ENCODE assay signal across 21 mouse cellular contexts in the genomic region with DNA sequence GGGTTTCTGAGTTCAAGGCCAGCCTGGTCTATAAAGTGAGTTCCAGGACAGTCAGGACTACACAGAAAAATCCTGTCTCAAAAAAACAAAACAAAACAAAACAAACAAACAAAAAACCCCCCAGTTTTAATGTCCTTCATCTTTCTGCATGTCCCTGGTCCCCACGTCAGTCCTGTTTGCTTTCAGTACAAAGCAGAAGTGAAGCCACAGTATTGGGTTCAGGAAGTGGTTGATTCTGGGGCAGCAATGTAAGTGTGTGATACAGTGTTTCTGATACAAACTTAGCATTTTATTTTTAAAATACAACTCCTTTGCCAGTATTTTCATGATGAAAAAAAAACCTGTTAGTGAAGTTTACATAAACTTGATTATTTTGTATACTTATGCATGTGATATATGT.
DNase-seq lines count a peak whose midpoint lies in the region; ATAC-seq and TF ChIP-seq lines count a peak whose summit lies in the region.
"Had no signal": no experiment of that assay in that cellular context is flagged by ENCODE, and none has a peak within 500 bp of the region (broad histone marks: within the 10 kb centered on the region; RNA-seq: fewer than 3 reads in every experiment).

No protein-coding gene starts in this region.

- H3K27ac ChIP-seq in MEL (ENCODE audit: control insufficient read depth, low read depth, low read length), result no peak overlapping the region
- H3K27ac ChIP-seq: hindbrain, embryonic 10.5 days; midbrain, embryonic 13.5 days; neural tube, embryonic 12.5 days had no signal

- peaks cover 2 to 29% of the 10 kb centered on the region in 2 experiments for H3K36me3 ChIP-seq in MEL (ENCODE audit: control insufficient read depth in 1 of 2, insufficient read depth in 2 of 2, low read length in 2 of 2)
- H3K36me3 ChIP-seq: neural tube, embryonic 12.5 days had no signal

- ATAC-seq in hematopoietic stem cell, adult 5-6 weeks (replicated peaks in 1 of 2; ENCODE audit: insufficient read depth in 1 of 2, low FRiP score in 2 of 2, low TSS enrichment in 1 of 2, low read depth in 1 of 2, poor library complexity in 2 of 2, severe bottlenecking in 2 of 2), result peak; percentile 95 to 96
- ATAC-seq: liver, postnatal 0 days; lung, postnatal 0 days; midbrain, embryonic 13.5 days had no signal

- TF ChIP-seq EP300 in MEL (IDR thresholded peaks at IDR 0.05; ENCODE audit: low read depth in 1 of 2, low read length in 2 of 2), result peak; percentile 40 to 48; a peak in 3 of 4 replicates

- H3K27me3 ChIP-seq in MEL (ENCODE audit: control insufficient read depth in 1 of 2, insufficient read depth in 2 of 2, low read length in 2 of 2), result no peaks in the 10 kb centered on the region
- H3K27me3 ChIP-seq: midbrain, embryonic 13.5 days; neural tube, embryonic 12.5 days had no signal

- no peaks in the 10 kb centered on the region for H3K9me3 ChIP-seq in MEL (replicated peaks; ENCODE audit: insufficient read depth, low read length)
- H3K9me3 ChIP-seq: G1E; midbrain, embryonic 13.5 days had no signal

- peaks cover 6 to 10% of the 10 kb centered on the region in 2 experiments; a peak in 3 of 4 replicates for H3K4me1 ChIP-seq in MEL (ENCODE audit: control insufficient read depth in 1 of 2, insufficient read depth in 2 of 2, low read length in 2 of 2)
- H3K4me1 ChIP-seq: hindbrain, embryonic 10.5 days; midbrain, embryonic 13.5 days; neural tube, embryonic 12.5 days had no signal

- TF ChIP-seq RAD21 in MEL (IDR thresholded peaks at IDR 0.05; ENCODE audit: low read depth, low read length), result no peak

- H3K4me3 ChIP-seq in MEL (ENCODE audit: control insufficient read depth in 1 of 2, insufficient read depth in 1 of 2, low read depth in 2 of 2, low read length in 2 of 2), result no peak overlapping the region
- H3K4me3 ChIP-seq: hindbrain, embryonic 10.5 days; midbrain, embryonic 13.5 days; neural tube, embryonic 12.5 days had no signal

- H3K9ac ChIP-seq in MEL (ENCODE audit: control insufficient read depth, low read depth, low read length, poor library complexity, severe bottlenecking), result no peak overlapping the region
- H3K9ac ChIP-seq: liver, postnatal 0 days; midbrain, embryonic 13.5 days; neural tube, embryonic 12.5 days had no signal

- peaks cover 14% of the 10 kb centered on the region for H3K79me2 ChIP-seq in MEL (ENCODE audit: control insufficient read depth, insufficient read depth, low read length, poor library complexity)

- peak; percentile 24 to 42 for DNase-seq in B cell, adult 2 months
- peak; percentile 68 for DNase-seq in MEL (ENCODE audit: low read depth, low spot score)
- peak; percentile 30 for DNase-seq in naive thymus-derived CD4-positive, alpha-beta T cell, adult 2 months (ENCODE audit: low read depth)
- DNase-seq in cerebellum, adult 11-12 months, result no peak
- no peak for DNase-seq in lung, postnatal 10 days
- DNase-seq in spleen, adult 18-20 months, result no peak
- DNase-seq in cerebellum, postnatal 10 days, result no peak
- DNase-seq: adrenal gland, postnatal 25 days; cerebellum, adult 9-11 months; kidney, adult 8-10 months; kidney, postnatal 14 days; liver, postnatal 0 days; retina, postnatal 1 day; right cerebral cortex, postnatal 25 days; thymus, postnatal 25 days had no signal

- no peak for TF ChIP-seq POLR2A in MEL (IDR thresholded peaks at IDR 0.05; ENCODE audit: control insufficient read depth in 1 of 2, insufficient read depth in 1 of 2, low read depth in 1 of 2, low read length in 2 of 2, poor library complexity in 1 of 2)

- no peak for TF ChIP-seq CTCF in MEL (IDR thresholded peaks at IDR 0.05 in 2 of 3, conservative IDR thresholded peaks at IDR 0.05 in 1 of 3; ENCODE audit: control insufficient read depth in 1 of 3, insufficient read depth in 1 of 3, low read depth in 2 of 3, low read length in 3 of 3, poor library complexity in 1 of 3, severe bottlenecking in 1 of 3)

TF ChIP-seq in MEL, 35 proteins besides CTCF, POLR2A, EP300 and RAD21:
- TF ChIP-seq TCF12 (IDR thresholded peaks at IDR 0.05; ENCODE audit: low read depth, low read length), result peak; percentile 27; the same call in 1 of the 2 replicates
- no peak for TF ChIP-seq POLR2AphosphoS2 (IDR thresholded peaks at IDR 0.05; ENCODE audit: low read length)

Comparison
In these comparisons a context has a peak if more than half of its experiments do, and no peak if none do; other contexts are left out.
1. DNase-seq: peak in B cell, adult 2 months (2 of 2), MEL (single experiment) and naive thymus-derived CD4-positive, alpha-beta T cell, adult 2 months (single experiment); none in cerebellum, adult 11-12 months (single experiment), lung, postnatal 10 days (single experiment), spleen, adult 18-20 months (0 of 2) and cerebellum, postnatal 10 days (0 of 2).